In the genomic region with DNA sequence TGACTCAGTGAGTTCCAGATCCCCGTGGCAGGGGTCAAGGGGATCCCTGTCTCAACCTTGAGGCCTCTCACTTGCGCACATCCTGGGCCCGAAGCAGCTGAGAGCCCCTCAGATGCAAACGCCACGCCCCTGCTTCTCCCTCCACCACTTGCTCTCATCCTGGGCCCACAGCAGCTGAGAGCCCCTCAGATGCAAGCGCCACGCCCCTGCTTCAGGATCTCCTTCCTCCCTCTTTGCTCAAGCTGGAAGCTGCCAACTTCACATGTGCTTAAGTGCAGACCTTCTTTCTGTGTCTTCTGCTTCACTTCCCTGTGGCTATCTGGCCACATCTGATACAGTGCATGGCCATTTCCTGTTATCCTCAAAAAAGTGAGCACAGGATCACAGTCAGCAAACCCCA, we compare ENCODE assay signal across 22 mouse cellular contexts.
DNase-seq lines count a peak whose midpoint lies in the region; ATAC-seq lines count a peak whose summit lies in the region.
"Had no signal": no experiment of that assay in that cellular context is flagged by ENCODE, and none has a peak within 500 bp of the region (broad histone marks: within the 10 kb centered on the region; RNA-seq: fewer than 3 reads in every experiment).

No protein-coding gene starts in this region.

- 57% methylated on average over 7 of the region's 7 CpGs for WGBS in heart, embryonic 13.5 days

- ATAC-seq in heart, embryonic 13.5 days (ENCODE audit: extremely low read depth, insufficient number of reproducible peaks, low FRiP score, low TSS enrichment), result no peak
- ATAC-seq: forebrain, embryonic 16.5 days; inflammation-experienced regulatory T-cells, adult 6 months; intestine, postnatal 0 days had no signal

- H3K27me3 ChIP-seq in heart, embryonic 13.5 days (replicated peaks), result no peaks in the 10 kb centered on the region
- H3K27me3 ChIP-seq: embryonic facial prominence, embryonic 13.5 days; forebrain, embryonic 12.5 days; hindbrain, embryonic 12.5 days had no signal

- H3K9me3 ChIP-seq in heart, embryonic 13.5 days, result no peaks in the 10 kb centered on the region
- H3K9me3 ChIP-seq: embryonic facial prominence, embryonic 13.5 days; forebrain, embryonic 12.5 days; hindbrain, embryonic 12.5 days had no signal

- peak overlapping the region; percentile 21; the same call in 1 of the 2 replicates for H3K9ac ChIP-seq in heart, embryonic 13.5 days
- H3K9ac ChIP-seq: embryonic facial prominence, embryonic 13.5 days; forebrain, embryonic 12.5 days; hindbrain, embryonic 12.5 days had no signal

- no peak overlapping the region for H3K4me3 ChIP-seq in heart, embryonic 13.5 days
- H3K4me3 ChIP-seq: embryonic facial prominence, embryonic 13.5 days; forebrain, embryonic 12.5 days; gastrocnemius, adult 2 months; hindbrain, embryonic 12.5 days had no signal

- DNase-seq in adrenal gland, adult 2 months, result peak; percentile 39
- DNase-seq in adrenal gland, postnatal 4 days (ENCODE audit: low spot score in 2 of 2), result no peak
- DNase-seq in heart, adult 9 months (ENCODE audit: low spot score in 2 of 2), result no peak
- DNase-seq in ES-CJ7 (ENCODE audit: low read depth, low spot score), result peak; percentile 7
- peak; percentile 21 for DNase-seq in adrenal gland, postnatal 14 days
- DNase-seq in ovary, adult 18-20 months (ENCODE audit: low spot score), result no peak
- DNase-seq in frontal cortex, postnatal 36 days (ENCODE audit: low spot score in 2 of 2), result no peak
- DNase-seq: cerebellum, adult 11-12 months; cerebellum, adult 9-10 months; cerebellum, postnatal 25 days; gastrocnemius, adult 2 months; gastrocnemius, postnatal 25 days; heart, postnatal 4 days; kidney, adult 8-10 months had no signal

- H3K27ac ChIP-seq in heart, embryonic 13.5 days (replicated peaks), result no peak overlapping the region
- H3K27ac ChIP-seq: embryonic facial prominence, embryonic 13.5 days; forebrain, embryonic 12.5 days; gastrocnemius, adult 2 months; hindbrain, embryonic 12.5 days had no signal

- H3K4me2 ChIP-seq in heart, embryonic 13.5 days, result no peak overlapping the region
- H3K4me2 ChIP-seq: embryonic facial prominence, embryonic 13.5 days; forebrain, embryonic 12.5 days; heart, embryonic 11.5 days; hindbrain, embryonic 12.5 days had no signal

- H3K36me3 ChIP-seq in heart, embryonic 13.5 days, result no peaks in the 10 kb centered on the region
- H3K36me3 ChIP-seq: embryonic facial prominence, embryonic 13.5 days; forebrain, embryonic 12.5 days; hindbrain, embryonic 12.5 days had no signal

- H3K4me1 ChIP-seq in heart, embryonic 13.5 days, result peaks cover 35% of the 10 kb centered on the region
- H3K4me1 ChIP-seq: embryonic facial prominence, embryonic 13.5 days; forebrain, embryonic 12.5 days; hindbrain, embryonic 12.5 days had no signal

Comparison
In these comparisons a context has a peak if more than half of its experiments do, and no peak if none do; other contexts are left out.
1. DNase-seq: peak in adrenal gland, adult 2 months (single experiment), ES-CJ7 (single experiment) and adrenal gland, postnatal 14 days (single experiment); none in adrenal gland, postnatal 4 days (0 of 2), heart, adult 9 months (0 of 2), ovary, adult 18-20 months (single experiment) and frontal cortex, postnatal 36 days (0 of 2).